Mouse (Mus musculus) kidney, adult 11 months (tissue): ENCODE measurements around the gene Aurka.

Experiments used
- DNase-seq: peaks from one replicate; pipeline ENCODE4 v3.0.0; 2022

Aurka gene

GRCm38 (mm10) chr2:172320878-172321277, 49.5 kb downstream of the Aurka start:
- no peak for DNase-seq

- no peak for DNase-seq
Measured at GRCm38 (mm10) chr2:172311731-172312130, 58.6 kb downstream of the Aurka start.

GRCm38 (mm10) chr2:172306544-172306943, 63.8 kb downstream of the Aurka start:
- no peak for DNase-seq
